Mouse (Mus musculus): Measurements from ENCODE around the gene Tmod3.

- TF ChIP-seq CTCF (IDR thresholded peaks at IDR 0.05; ENCODE audit: extremely low read depth, insufficient read depth, low read length) (no peak), POLR2A (IDR thresholded peaks at IDR 0.05; ENCODE audit: extremely low read depth, insufficient read depth, low read length) (no peak)
Measured at GRCm38 (mm10) chr9:75546885-75547553, 12.4 kb downstream of the Tmod3 start.
